Mouse (Mus musculus): ENCODE measurements around the gene Kdm1b. TPM values are rescaled to one million over a fixed set of nuclear protein-coding genes. Genes with fewer than 3 reads are reported as not detected.

The Kdm1b gene
- total and polyA plus RNA-seq, 3 experiments: 9.6 to 12.6 TPM; not detected in 1

DNA sequence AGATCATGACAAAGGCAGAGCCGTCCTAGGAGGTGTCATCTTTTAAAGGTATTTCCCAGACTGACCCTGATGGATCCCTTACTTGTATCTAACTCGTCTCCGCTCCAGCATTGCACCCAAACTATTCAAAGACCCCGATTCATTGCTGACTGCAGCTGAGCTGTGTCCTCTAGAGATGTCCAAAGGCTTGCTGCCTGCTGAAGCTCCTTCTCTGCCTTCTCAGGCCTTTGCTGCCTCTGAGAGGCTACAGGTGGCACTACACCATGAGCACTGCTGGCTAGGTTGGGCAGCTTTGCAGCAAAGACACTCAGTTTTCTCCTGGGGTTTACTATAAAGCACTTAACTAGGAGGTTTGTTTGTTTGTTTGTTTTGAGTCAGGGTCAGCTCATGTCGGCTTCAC lies 26.0 kb upstream of the Kdm1b start:
- H3K36me3 ChIP-seq (ENCODE audit: control insufficient read depth in 1 of 2, insufficient read depth in 2 of 2, low read length in 2 of 2): no peaks in the 10 kb centered on the region
- H3K4me3 ChIP-seq (ENCODE audit: control insufficient read depth in 1 of 2, insufficient read depth in 1 of 2, low read depth in 2 of 2, low read length in 2 of 2): no peak overlapping the region
- peak; percentile 29 for DNase-seq (ENCODE audit: low read depth, low spot score)
- H3K4me1 ChIP-seq (ENCODE audit: control insufficient read depth in 1 of 2, insufficient read depth in 2 of 2, low read length in 2 of 2): no peaks in the 10 kb centered on the region
- H3K9me3 ChIP-seq (replicated peaks; ENCODE audit: insufficient read depth, low read length): no peaks in the 10 kb centered on the region
- TF ChIP-seq MXI1 (IDR thresholded peaks at IDR 0.05; ENCODE audit: low read depth, low read length): no peak
- TF ChIP-seq MAX (IDR thresholded peaks at IDR 0.05; ENCODE audit: low read length): no peak
- TF ChIP-seq TAL1 (IDR thresholded peaks at IDR 0.05; ENCODE audit: low read length): no peak
- no peak for TF ChIP-seq RCOR1 (IDR thresholded peaks at IDR 0.05; ENCODE audit: low read depth, low read length)
- no peak for TF ChIP-seq MAZ (IDR thresholded peaks at IDR 0.05; ENCODE audit: low read depth, low read length)
- peak; percentile 34 to 55 (median 51) for TF ChIP-seq CTCF (IDR thresholded peaks at IDR 0.05 in 2 of 3, conservative IDR thresholded peaks at IDR 0.05 in 1 of 3; ENCODE audit: control insufficient read depth in 1 of 3, insufficient read depth in 1 of 3, low read depth in 2 of 3, low read length in 3 of 3, poor library complexity in 1 of 3, severe bottlenecking in 1 of 3)
- TF ChIP-seq NRF1 (IDR thresholded peaks at IDR 0.05; ENCODE audit: insufficient read depth, low read depth, low read length, poor library complexity, severe bottlenecking): no peak
- TF ChIP-seq UBTF (IDR thresholded peaks at IDR 0.05; ENCODE audit: borderline replicate concordance, insufficient read depth, low read depth, low read length): no peak
- no peak for TF ChIP-seq CHD1 (IDR thresholded peaks at IDR 0.05; ENCODE audit: low read depth, low read length)
- no peak for TF ChIP-seq MYC (IDR thresholded peaks at IDR 0.05; ENCODE audit: low read depth, low read length)
- TF ChIP-seq GATA1 (IDR thresholded peaks at IDR 0.05; ENCODE audit: low read depth, low read length): no peak
- TF ChIP-seq ZNF384 (IDR thresholded peaks at IDR 0.05; ENCODE audit: low read depth, low read length): no peak
- TF ChIP-seq ZKSCAN1 (IDR thresholded peaks at IDR 0.05; ENCODE audit: low read depth, low read length): no peak
- no peak for TF ChIP-seq CHD2 (IDR thresholded peaks at IDR 0.05; ENCODE audit: low read length)
- TF ChIP-seq RAD21 (IDR thresholded peaks at IDR 0.05; ENCODE audit: low read depth, low read length): peak; percentile 64
- TF ChIP-seq E2F4 (IDR thresholded peaks at IDR 0.05; ENCODE audit: borderline replicate concordance, low read depth, low read length): no peak
- TF ChIP-seq USF2 (IDR thresholded peaks at IDR 0.05; ENCODE audit: borderline replicate concordance in 1 of 2, insufficient read depth in 1 of 2, low read depth in 1 of 2, low read length in 2 of 2): no peak
- TF ChIP-seq ELF1 (IDR thresholded peaks at IDR 0.05; ENCODE audit: low read depth, low read length): no peak
- no peak for TF ChIP-seq BHLHE40 (IDR thresholded peaks at IDR 0.05; ENCODE audit: borderline replicate concordance, low read depth, low read length)
- TF ChIP-seq POLR2A (IDR thresholded peaks at IDR 0.05; ENCODE audit: control insufficient read depth in 1 of 2, insufficient read depth in 1 of 2, low read depth in 1 of 2, low read length in 2 of 2, poor library complexity in 1 of 2): no peak
- no peak for TF ChIP-seq TCF12 (IDR thresholded peaks at IDR 0.05; ENCODE audit: low read depth, low read length)
- no peak for TF ChIP-seq GABPA (IDR thresholded peaks at IDR 0.05; ENCODE audit: low read depth, low read length)
- TF ChIP-seq SIN3A (IDR thresholded peaks at IDR 0.05; ENCODE audit: low read length): no peak
- 0 out of 2 replicates have a peak, but pooled peaks have one; percentile 11 for TF ChIP-seq ZC3H11A (IDR thresholded peaks at IDR 0.05; ENCODE audit: low read depth, low read length)
- TF ChIP-seq MEF2A (IDR thresholded peaks at IDR 0.05; ENCODE audit: extremely low read depth, insufficient replicate concordance, low read depth, low read length, poor library complexity, severe bottlenecking): no peak
- TF ChIP-seq NELFE (IDR thresholded peaks at IDR 0.05; ENCODE audit: low read depth, low read length): no peak
- TF ChIP-seq SMC3 (IDR thresholded peaks at IDR 0.05; ENCODE audit: low read depth, low read length): peak; percentile 48
- no peak for TF ChIP-seq USF1 (IDR thresholded peaks at IDR 0.05; ENCODE audit: low read depth, low read length)
- H3K27me3 ChIP-seq (ENCODE audit: control insufficient read depth in 1 of 2, insufficient read depth in 2 of 2, low read length in 2 of 2): no peaks in the 10 kb centered on the region
- no peak overlapping the region for H3K9ac ChIP-seq (ENCODE audit: control insufficient read depth, low read depth, low read length, poor library complexity, severe bottlenecking)
- H3K27ac ChIP-seq (ENCODE audit: control insufficient read depth, low read depth, low read length): no peak overlapping the region
- no peaks in the 10 kb centered on the region for H3K79me2 ChIP-seq (ENCODE audit: control insufficient read depth, insufficient read depth, low read length, poor library complexity)
